Mouse (Mus musculus) 3134 (cell line): ENCODE data around the gene Vmn1r157.
"Not testable (repeated sequence)": the region's sequence is repeated elsewhere in the genome, so short reads cannot be mapped to it uniquely, and the experiment has no call there.

Experiments
- DNase-seq: peaks from one replicate; pipeline ENCODE4 v3.0.0-alpha.2; 2011; ENCODE audit warnings: low spot score; ENCODE audit not compliant: insufficient read length; ENCODE audit errors: extremely low read depth

Gene Vmn1r157

GRCm38 (mm10) chr7:22761397-22761796 lies at the start of gene Vmn1r157:
Gene Vmn1r157, plus strand, starts transcription at chr7:22761697.
- not testable (repeated sequence) for DNase-seq

- DNase-seq = not testable (repeated sequence)
Measured at GRCm38 (mm10) chr7:22719610-22720009, 41.9 kb upstream of the Vmn1r157 start, which contains the start of gene Gm4567. Gene Gm4567, minus strand, starts transcription at chr7:22719710.

GRCm38 (mm10) chr7:22775981-22776380 lies 14.5 kb downstream of the Vmn1r157 start:
- not testable (repeated sequence) for DNase-seq

GRCm38 (mm10) chr7:22790682-22791081 lies 29.2 kb downstream of the Vmn1r157 start, which contains the start of gene Vmn1r158:
Gene Vmn1r158, minus strand, starts transcription at chr7:22790782.
- DNase-seq = not testable (repeated sequence)
